Mouse (Mus musculus): ENCODE results near the gene Sag. TPM values are rescaled to one million over a fixed set of nuclear protein-coding genes. Genes with fewer than 3 reads are reported as not detected.
"Not testable (repeated sequence)": the region's sequence is repeated elsewhere in the genome, so short reads cannot be mapped to it uniquely, and the experiment has no call there.

The Sag gene
- polyA plus RNA-seq, 1 experiment, result not detected

DNA sequence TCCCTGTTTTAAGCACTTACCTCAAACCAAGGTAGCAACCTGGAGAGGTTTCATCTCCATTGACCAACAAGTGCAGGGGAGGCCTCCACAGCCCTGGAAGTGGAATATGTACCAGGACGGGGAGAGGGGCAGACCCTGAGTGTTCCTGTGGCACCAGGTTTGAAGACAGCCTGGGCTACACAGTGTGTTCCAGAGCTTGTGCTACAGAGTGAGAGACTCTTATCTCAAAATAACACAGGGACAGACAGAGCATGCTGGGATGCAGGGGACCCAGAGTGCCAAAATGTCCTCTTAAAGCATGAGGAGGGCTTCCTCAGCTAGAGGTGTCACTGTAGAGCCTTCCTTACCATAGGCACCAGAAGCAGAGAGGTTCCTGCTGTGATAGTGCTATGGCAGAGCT, 4.3 kb downstream of the Sag start:
- no peak for TF ChIP-seq CTCF (IDR thresholded peaks at IDR 0.05; ENCODE audit: insufficient read depth, low read depth, low read length)
- no peak for TF ChIP-seq POLR2A (IDR thresholded peaks at IDR 0.05; ENCODE audit: insufficient read depth, low read depth, low read length)
- no peak overlapping the region for H3K27ac ChIP-seq (ENCODE audit: insufficient read depth, low read depth, low read length)
- 100% methylated on average over 1 of the region's 1 CpGs for WGBS

DNA sequence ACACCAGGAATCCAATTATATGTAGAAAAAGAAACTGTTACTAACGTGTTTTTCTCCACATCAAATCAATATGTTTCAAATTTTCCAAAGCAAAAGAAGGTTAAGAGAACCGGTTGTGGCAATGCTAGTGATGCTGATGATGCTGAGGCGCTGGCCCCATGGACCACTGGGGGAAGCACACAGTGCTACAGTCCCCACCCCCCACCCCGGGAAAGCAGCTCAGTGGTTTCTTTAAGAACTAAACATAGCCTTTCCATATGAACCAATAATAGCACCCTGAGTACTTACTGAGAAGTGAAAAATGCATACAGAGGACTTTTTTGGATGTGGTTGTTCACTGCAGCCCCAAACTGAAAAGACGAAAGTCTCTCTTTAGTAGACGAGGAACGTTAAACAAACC, 7.9 kb downstream of the Sag start:
- TF ChIP-seq CTCF (IDR thresholded peaks at IDR 0.05; ENCODE audit: insufficient read depth, low read depth, low read length) (no peak), POLR2A (IDR thresholded peaks at IDR 0.05; ENCODE audit: insufficient read depth, low read depth, low read length) (no peak)
- Histone ChIP-seq H3K27ac (ENCODE audit: insufficient read depth, low read depth, low read length) (peak overlapping the region; percentile 4; the same call in 1 of the 2 replicates), H3K4me3 (ENCODE audit: insufficient read depth, low read depth, low read length) (no peak overlapping the region), H3K4me1 (ENCODE audit: control insufficient read depth, insufficient read depth, low read length) (peaks cover 26% of the 10 kb centered on the region)
- WGBS, result 44% methylated on average over 7 of the region's 7 CpGs

More for the DNA sequence above, 4.3 kb downstream of the Sag start:
- H3K4me3 ChIP-seq (ENCODE audit: insufficient read depth, low read depth, low read length), result no peak overlapping the region
- peaks cover 8% of the 10 kb centered on the region for H3K4me1 ChIP-seq (ENCODE audit: control insufficient read depth, insufficient read depth, low read length)

DNA sequence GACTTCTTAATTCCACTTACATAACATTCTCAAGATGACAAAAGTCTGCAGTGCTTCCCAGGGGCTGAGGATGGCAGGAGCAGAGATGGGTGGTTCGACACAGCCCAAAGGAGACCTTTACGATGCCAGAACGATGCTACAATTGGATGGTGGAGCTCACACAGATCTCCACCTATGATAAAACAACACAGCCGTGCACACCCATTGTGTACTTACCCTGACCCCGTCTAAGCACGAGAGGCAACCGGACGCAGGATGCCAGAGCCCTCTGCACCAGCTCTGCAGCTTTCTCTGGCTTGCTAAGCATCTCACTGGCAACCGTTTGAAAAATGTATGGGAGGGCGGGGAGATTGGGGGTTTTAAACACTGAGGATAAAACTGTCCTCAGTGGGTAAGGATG, 8.6 kb downstream of the Sag start:
- Histone ChIP-seq H3K4me3 (ENCODE audit: insufficient read depth, low read depth, low read length) (no peak overlapping the region), H3K27ac (ENCODE audit: insufficient read depth, low read depth, low read length) (peak overlapping the region; percentile 81), H3K4me1 (ENCODE audit: control insufficient read depth, insufficient read depth, low read length) (peaks cover 26% of the 10 kb centered on the region)
- TF ChIP-seq CTCF (IDR thresholded peaks at IDR 0.05; ENCODE audit: insufficient read depth, low read depth, low read length) (no peak), POLR2A (IDR thresholded peaks at IDR 0.05; ENCODE audit: insufficient read depth, low read depth, low read length) (no peak)
- WGBS, result 47% methylated on average over 10 of the region's 10 CpGs

DNA sequence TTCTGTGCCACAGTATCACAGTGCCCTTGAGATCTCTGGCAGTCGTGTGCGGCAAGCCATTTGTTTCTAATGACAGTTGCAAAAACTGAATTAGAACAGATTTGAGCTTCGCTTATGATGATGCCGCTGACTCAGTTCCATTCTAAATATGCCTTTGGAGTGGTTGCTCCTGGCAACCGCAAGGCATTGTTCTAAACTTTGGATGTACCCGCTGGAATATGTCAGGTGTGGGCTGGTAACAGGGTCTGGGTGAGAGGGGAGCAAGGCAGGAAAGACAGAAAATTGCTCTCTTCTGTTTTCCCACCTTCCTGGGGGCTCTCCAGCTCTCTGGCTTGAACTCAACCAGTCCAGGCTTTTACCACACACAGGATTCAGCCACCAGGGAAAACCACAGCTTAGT, 9.7 kb downstream of the Sag start:
- H3K27ac ChIP-seq (ENCODE audit: insufficient read depth, low read depth, low read length), result peak overlapping the region; percentile 81
- 23% methylated on average over 6 of the region's 6 CpGs for WGBS

DNA sequence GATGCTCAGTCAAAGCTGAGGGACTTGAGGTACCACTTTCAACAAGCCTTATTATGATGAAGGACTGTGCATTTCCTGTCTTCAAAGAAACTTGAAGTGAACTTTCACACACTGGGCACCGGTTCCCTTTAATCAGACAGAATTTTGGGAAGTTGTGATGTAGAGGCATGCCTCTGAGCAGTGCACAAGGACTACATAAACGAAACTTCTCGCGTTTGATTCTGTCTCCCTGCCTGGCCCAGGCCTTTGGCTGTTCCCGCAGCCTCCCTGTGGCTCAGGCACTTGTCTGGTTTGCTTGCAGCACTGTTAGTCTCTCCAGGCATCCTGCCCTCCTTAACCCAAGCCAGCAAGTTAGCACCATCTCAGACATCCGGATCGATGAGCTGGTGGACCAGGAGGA, 10.2 kb downstream of the Sag start:
- no peak overlapping the region for H3K4me3 ChIP-seq (ENCODE audit: insufficient read depth, low read depth, low read length)
- H3K4me1 ChIP-seq (ENCODE audit: control insufficient read depth, insufficient read depth, low read length), result peaks cover 26% of the 10 kb centered on the region
- 33% methylated on average over 7 of the region's 7 CpGs for WGBS
- no peak for TF ChIP-seq CTCF (IDR thresholded peaks at IDR 0.05; ENCODE audit: insufficient read depth, low read depth, low read length)
- no peak for TF ChIP-seq POLR2A (IDR thresholded peaks at IDR 0.05; ENCODE audit: insufficient read depth, low read depth, low read length)
- peak overlapping the region; percentile 68 for H3K27ac ChIP-seq (ENCODE audit: insufficient read depth, low read depth, low read length)

More for the DNA sequence above, 9.7 kb downstream of the Sag start:
- Histone ChIP-seq H3K4me1 (ENCODE audit: control insufficient read depth, insufficient read depth, low read length) (peaks cover 26% of the 10 kb centered on the region), H3K4me3 (ENCODE audit: insufficient read depth, low read depth, low read length) (no peak overlapping the region)
- no peak for TF ChIP-seq CTCF (IDR thresholded peaks at IDR 0.05; ENCODE audit: insufficient read depth, low read depth, low read length)
- TF ChIP-seq POLR2A (IDR thresholded peaks at IDR 0.05; ENCODE audit: insufficient read depth, low read depth, low read length), result no peak

DNA sequence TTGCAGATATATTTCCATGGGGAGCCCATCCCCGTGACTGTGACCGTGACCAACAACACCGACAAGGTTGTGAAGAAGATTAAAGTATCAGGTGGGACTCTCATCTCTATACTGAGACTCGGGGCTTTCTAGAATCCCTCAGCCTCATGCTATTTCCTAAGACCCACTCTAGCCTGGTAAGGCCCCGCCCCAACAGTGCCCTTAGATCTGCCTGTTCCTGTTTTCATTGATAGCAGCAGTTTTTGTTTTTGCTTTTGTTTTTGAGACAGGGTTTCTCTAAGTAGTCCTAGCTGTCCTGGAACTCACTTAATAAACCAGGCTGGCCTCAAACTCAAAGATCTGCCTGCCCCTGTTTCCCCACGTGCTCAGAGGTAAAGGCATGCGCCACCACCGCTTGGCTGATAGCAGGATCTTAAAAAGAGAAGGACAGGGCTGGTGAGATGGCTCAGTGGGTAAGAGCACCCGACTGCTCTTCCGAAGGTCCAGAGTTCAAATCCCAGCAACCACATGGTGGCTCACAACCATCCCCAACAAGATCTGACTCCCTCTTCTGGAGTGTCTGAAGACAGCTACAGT, 21.0 kb downstream of the Sag start:
- no peak overlapping the region for H3K27ac ChIP-seq (ENCODE audit: insufficient read depth, low read depth, low read length)
- 91% methylated on average over 10 of the region's 10 CpGs for WGBS
- TF ChIP-seq CTCF (IDR thresholded peaks at IDR 0.05; ENCODE audit: insufficient read depth, low read depth, low read length) (no peak), POLR2A (IDR thresholded peaks at IDR 0.05; ENCODE audit: insufficient read depth, low read depth, low read length) (no peak)
- no peak overlapping the region for H3K4me3 ChIP-seq (ENCODE audit: insufficient read depth, low read depth, low read length)
- H3K4me1 ChIP-seq (ENCODE audit: control insufficient read depth, insufficient read depth, low read length), result peaks cover 4% of the 10 kb centered on the region

DNA sequence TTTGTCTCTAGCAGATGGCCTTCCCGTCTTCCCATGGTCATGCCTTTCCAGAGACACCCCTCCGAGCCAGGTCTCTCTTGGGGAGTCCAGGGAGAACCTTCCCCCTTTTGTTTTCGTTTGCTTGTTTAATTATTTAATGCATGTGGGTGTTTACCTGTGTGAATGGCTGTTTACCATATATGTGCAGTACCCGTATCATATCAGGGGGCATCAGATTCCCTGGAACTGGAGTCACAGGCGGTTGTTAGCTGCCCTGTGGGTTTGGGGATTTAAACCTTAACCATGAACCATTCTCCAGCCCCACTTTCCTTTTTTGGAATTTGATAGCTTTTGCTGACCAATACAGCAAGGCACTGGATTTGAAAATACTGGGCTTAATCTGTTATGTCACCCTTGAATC, 21.8 kb downstream of the Sag start:
- Histone ChIP-seq H3K4me3 (ENCODE audit: insufficient read depth, low read depth, low read length) (no peak overlapping the region), H3K4me1 (ENCODE audit: control insufficient read depth, insufficient read depth, low read length) (peaks cover 4% of the 10 kb centered on the region), H3K27ac (ENCODE audit: insufficient read depth, low read depth, low read length) (no peak overlapping the region)
- TF ChIP-seq POLR2A (IDR thresholded peaks at IDR 0.05; ENCODE audit: insufficient read depth, low read depth, low read length) (no peak), CTCF (IDR thresholded peaks at IDR 0.05; ENCODE audit: insufficient read depth, low read depth, low read length) (no peak)
- 93% methylated on average over 5 of the region's 5 CpGs for WGBS

DNA sequence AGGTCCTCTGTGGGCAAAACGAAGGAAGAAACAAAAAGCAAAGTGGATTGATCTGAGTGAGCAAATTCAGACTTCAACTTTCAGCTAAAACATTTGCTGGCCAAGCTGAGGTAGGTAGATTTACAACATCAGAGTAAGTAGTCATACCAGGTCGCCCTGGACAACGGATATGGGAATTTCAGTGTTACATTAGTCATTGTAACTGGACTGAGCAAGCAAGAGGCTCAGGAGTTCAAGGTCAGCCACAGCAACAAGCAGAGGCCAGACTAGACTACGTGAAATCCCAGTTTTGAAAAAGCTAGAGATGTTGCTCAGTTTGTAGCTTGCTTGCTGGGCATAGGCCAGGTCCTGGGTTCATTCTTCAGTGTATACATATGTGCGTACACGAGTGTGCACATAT, 22.5 kb downstream of the Sag start:
- peaks cover 4% of the 10 kb centered on the region for H3K4me1 ChIP-seq (ENCODE audit: control insufficient read depth, insufficient read depth, low read length)
- WGBS, result 88% methylated on average over 6 of the region's 6 CpGs
- TF ChIP-seq POLR2A (IDR thresholded peaks at IDR 0.05; ENCODE audit: insufficient read depth, low read depth, low read length) (no peak), CTCF (IDR thresholded peaks at IDR 0.05; ENCODE audit: insufficient read depth, low read depth, low read length) (no peak)
- no peak overlapping the region for H3K27ac ChIP-seq (ENCODE audit: insufficient read depth, low read depth, low read length)
- no peak overlapping the region for H3K4me3 ChIP-seq (ENCODE audit: insufficient read depth, low read depth, low read length)

DNA sequence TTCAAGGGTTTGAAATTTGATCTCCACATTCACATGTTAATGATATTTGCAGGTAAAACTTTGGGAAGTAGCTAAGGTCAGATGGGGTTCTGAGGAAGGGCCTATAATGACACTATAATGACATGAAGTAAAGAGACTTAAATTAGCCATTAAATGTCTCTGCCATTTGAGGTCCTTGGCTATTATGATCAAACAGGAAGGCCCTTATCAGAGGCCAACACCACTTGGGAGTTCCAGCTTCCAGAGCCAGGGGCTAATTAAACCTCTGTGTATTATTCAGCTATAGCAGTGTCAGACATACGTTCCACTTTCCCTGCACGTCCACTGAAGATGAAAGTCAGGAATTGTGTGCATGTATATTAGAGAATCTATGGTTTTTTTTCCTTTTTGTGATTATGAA, 23.0 kb downstream of the Sag start:
- 89% methylated on average over 2 of the region's 2 CpGs for WGBS
- peaks cover 4% of the 10 kb centered on the region for H3K4me1 ChIP-seq (ENCODE audit: control insufficient read depth, insufficient read depth, low read length)
- no peak overlapping the region for H3K4me3 ChIP-seq (ENCODE audit: insufficient read depth, low read depth, low read length)
- no peak overlapping the region for H3K27ac ChIP-seq (ENCODE audit: insufficient read depth, low read depth, low read length)
- TF ChIP-seq POLR2A (IDR thresholded peaks at IDR 0.05; ENCODE audit: insufficient read depth, low read depth, low read length) (no peak), CTCF (IDR thresholded peaks at IDR 0.05; ENCODE audit: insufficient read depth, low read depth, low read length) (no peak)

DNA sequence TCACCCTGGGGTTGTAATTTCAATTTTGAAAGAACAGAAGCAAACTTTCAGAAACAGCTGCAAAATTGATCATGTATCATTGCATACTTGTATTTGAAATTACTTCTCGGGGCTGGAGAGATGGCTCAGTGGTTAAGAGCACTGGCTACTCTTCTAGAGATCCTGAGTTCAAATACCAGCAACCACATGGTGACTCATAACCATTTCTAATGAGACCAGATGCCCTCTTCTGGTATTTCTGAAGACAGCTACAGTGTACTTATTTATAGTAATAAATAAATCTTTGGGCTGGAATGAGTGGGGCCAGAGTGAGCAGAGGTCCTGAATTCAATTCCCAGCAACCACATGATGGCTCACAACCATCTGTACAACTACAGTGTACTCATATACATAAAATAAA, 24.0 kb downstream of the Sag start:
- H3K27ac ChIP-seq (ENCODE audit: insufficient read depth, low read depth, low read length); H3K4me3 ChIP-seq (ENCODE audit: insufficient read depth, low read depth, low read length); H3K4me1 ChIP-seq (ENCODE audit: control insufficient read depth, insufficient read depth, low read length): not testable (repeated sequence)
- 95% methylated on average over 1 of the region's 1 CpGs for WGBS

All from olfactory bulb, adult 2 months (tissue).